Mouse (Mus musculus): Measurements from ENCODE around the gene Gm21969.
A peak's percentile ranks its signal among the peaks of the same experiment; 100 is the strongest.

Gm21969 gene

DNA sequence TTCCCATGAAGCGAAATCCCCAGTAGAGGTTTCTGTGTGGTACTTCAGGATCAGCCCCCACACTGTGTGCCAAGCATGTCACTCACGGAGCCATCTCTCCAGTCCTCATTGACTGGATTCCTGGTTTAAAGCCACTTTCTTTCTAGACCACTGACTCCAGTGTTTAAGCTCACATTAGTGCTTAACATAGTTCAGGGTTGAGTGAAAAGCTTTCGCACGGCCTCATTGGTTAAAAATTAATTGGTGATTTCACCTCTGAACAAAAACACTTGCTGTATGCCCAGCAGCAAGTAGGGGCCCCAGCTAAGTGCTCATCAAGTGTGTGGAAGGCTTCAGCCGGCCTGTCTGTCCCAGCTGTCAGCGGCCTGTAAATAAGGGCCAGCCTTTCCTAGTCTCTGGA is 64.6 kb downstream of the Gm21969 start:
- DNase-seq, result no peak

DNA sequence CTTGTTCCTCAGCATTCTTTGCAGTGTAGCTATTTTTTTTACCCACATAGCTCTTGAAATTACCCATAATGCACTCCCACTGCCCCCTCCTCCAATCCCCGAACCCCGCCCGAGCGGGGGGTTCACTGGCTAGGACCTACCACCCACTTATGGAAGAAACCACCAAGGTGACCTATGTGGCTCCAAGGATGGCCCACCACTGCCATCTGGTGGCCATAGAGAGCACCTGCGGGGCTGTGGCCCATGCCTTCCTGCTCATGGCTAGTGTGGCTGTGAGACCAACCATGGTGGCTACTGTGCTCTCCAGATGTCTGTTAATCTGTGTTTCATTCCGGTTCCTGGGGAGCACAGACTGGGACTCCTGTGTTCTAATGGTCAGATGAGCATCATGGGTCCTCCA is 66.9 kb downstream of the Gm21969 start:
- peak; percentile 62 for DNase-seq

DNA sequence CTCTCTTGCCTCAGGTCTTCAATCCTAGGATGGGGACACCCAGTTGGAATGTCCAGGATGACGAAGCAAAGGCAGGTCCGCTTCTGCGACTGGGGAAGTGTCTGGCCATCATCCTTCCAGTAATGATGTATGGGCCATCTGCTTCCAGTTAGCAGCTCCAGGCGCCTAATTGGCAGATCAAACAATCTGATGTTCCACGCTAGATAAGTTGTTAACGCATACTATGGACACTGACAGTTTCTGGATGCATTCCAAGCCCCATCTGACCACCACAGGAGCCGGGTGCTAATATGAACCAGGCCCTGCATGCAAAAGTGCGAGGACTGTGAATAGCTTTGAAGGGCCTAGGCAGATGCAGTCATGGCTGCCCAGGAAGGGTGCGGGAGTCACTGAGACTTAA is 72.7 kb downstream of the Gm21969 start:
- DNase-seq, result no peak

DNA sequence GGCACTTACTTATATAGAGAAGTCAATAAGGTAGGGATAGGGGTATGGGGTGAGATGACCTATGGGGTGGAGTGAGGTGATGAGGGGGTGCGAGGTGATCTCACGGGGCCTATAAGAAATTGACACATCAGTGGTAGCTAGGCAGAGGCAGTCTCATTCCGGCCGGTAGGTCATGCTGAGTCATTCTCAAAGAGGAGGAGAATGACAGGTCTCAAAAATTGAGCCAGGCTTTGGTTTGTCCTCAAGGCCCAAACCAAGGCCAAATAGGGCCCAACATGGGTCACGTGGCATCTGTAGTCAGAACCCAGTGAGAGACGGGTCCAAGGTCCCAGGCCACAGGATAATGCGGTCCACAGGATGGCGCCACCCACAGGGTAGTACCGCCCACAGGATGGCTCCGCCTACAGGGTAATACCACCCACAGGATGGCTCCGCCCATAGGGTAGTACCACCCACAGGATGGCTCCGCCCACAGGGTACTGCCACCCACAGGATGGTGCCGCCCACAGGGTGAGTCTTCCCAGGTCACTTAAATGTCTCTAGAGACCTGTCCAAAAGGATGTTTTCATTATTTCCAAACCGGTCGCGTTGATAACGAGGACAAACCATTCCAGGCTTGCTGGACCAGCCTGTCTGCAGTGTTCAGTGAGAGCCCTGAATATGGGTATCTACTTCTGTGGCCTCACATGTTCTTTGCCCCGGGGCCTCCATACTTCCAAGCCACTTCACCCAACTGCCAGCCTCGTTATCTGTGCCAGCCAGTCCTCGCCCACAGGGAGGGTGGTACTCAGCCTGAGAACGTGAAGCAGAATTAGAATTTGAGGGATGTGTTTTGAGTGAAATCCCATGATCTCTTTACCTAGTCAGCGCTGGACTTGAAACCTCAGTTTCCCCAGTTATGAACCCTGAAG is 81.0 kb downstream of the Gm21969 start:
- no peak for DNase-seq

DNA sequence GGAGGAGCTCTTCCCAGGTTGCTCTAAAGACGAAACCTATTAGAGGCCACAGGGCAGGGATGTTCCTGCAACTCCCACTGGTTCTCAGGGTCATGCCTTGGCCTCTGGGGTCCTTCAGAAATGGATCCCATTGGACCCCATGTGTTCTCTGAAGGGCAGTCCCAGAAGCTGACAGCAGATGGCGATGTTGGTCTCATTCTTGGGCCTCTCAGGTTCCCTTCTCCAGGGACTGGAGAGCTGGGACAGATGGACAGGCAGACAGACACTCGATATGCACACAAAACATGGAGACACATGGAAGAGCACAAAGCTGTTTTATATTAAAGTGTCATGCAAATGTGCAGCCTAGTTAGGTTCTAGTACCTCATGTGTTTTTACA is 81.6 kb downstream of the Gm21969 start:
- DNase-seq, result peak; percentile 33

DNA sequence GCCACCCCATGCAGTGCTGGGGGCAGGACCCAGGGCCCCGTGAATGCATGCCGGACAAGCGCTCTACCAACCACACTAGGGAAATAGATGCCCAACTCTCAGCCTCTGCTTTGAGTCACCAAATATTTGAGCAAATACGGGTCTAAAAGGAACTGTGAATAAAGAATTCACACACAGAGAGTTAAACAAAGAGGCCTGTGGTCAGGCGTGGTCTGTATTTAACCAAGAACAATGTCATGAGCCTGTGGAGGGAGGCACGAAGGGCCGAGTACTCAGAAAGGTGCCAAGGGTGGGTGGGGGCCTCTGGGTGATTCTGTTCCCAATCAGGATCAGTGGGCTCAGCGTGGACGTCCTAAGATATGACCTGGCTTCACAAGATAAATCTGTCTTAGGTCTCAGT is 85.1 kb downstream of the Gm21969 start:
- no peak for DNase-seq

DNA sequence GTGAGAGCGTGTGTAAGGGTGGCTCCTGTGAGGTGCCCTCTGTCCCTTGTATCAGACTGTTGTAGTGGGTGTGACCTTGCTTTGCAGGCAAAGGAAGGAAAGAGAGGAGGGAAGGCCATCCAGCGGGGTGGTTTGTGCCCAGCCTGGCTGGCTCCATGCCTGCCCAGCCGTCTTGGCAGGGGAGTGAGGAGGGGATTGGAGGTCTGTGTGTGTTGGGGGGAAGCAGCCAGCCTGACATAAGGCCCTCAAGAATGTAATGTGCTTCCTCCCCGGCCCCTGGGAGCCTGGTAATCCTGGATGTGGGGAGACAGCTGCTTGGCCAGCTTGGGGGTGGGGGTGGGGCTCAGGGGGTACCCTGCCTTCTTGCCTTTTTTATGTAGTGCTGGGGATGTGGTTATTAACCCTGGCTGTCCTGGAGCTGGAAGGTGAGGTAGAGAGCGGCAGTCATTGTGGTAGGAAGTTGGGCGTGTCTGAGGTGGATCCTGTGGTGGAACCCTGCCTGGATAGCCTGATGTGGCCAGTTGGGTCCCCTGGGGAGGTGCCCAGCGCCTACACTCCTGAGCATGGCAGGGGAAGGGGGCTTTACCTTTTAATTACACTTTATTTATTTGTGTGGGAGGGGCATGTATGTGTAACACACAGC is 86.8 kb downstream of the Gm21969 start:
- DNase-seq, result no peak

DNA sequence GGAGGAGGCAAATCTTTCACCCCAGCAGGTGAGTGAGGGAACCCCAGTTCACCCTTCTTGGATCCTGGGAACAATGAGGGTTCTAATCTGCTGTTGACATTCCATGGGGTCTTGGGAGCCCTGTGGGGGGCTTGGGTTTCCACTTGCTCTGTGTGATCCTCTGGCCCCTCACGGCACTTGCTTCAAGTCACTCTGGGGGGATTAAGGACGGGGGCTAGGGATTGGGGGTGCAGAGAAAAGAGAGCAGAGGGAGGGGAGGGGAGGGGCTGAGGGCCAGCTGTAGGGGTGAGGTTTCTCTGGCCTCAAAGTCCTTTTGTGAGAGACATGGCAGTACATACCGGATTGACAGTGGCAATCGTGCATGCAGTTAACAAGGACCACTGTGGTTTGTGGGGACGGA is 90.3 kb downstream of the Gm21969 start:
- DNase-seq, result no peak

DNA sequence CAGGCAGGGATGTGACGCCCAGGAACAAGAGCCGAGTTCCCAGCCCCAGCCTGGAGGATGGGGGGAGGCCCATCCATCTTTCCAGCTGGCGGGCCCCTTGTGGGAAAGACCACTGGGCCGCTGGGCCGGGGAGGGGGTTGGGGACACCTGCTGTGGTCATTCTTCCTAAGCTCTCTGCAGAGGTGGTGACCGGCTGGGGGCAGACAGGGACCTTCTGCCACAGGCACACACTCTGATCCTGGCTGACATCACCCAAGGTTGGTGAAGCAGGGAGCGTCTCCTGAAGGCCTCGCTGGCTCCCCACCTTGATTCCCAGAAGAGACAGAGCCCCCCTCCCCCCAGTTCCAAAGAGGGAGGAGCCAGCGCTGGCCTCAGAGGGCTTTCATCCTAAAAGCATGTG is 94.8 kb downstream of the Gm21969 start:
- no peak for DNase-seq

DNA sequence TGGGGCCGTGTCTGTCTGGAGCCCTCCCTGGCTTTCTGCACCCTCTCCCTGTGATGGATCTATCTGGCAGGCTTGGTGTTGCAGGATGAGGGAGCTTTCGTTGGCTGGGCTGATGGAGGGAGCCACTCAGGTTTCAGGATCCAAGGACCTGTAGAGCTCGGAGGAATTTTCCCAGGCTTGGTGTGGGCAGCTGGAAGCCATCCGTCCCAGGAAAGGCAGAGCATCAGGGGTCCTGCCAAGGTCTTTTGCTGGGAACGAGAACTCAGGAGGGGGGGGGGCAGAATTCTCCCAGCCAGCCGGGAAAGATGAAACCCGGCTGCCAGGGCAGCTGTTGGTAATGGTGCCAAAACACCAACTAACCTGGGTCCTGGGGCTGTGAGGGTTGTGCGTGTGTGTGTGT is 95.6 kb downstream of the Gm21969 start:
- no peak for DNase-seq

DNA sequence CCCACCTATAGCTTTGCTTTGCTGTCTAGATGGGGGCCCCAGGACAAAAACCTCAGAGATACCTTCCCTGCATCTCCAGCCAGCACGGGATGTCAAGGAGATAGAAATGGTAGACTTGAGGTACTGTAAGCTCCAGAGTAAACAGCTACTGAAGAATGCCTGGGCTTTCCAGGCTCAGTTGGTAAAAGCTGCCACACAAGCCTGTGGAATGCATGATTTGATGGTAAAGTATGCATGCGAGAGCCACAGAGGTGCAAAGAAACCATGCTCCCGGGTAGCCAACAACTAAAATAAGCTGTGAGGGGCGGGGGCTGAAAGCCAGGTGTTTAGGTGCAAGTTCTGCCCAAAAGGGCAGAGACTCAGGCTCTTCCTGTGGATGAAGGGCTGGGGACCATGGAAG is 99.9 kb downstream of the Gm21969 start:
- DNase-seq, result no peak

DNA sequence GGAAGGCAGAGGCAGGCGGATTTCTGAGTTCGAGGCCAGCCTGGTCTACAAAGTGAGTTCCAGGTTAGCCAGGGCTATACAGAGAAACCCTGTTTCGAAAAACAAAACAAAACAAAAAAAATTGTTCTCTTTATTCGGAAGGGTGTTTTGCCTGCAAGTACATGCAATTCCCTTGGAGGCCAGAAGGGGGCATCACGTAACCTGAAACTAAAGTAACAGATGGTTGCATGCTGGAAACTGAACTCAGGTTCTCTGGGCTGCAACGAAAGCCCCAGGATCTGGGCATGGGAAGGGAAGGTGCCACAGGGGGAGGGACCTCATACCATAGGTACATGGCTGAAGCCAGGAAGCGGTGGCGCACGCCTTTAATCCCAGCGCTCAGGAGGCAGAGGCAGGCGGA is 100.5 kb downstream of the Gm21969 start:
- DNase-seq, result no peak

DNA sequence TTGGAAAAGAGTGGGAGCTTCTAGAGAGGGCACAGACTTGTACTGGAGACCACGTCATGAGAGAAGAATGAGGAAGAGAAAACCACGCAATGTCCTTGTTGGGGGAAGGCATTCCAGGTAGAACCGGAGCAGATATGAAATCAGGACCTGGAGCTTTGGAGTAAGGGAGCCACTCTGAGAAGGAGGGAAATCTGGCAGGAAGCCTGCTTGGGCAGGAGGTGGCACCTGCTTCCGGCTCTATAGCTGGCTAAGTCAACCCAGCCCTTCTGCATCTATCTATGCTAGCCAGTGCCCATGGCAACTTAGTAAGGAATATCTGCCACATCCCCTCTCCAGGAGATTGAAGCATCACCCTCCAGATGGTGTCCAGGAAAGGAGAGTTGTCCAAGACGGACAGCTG is 103.0 kb downstream of the Gm21969 start:
- DNase-seq, result no peak

DNA sequence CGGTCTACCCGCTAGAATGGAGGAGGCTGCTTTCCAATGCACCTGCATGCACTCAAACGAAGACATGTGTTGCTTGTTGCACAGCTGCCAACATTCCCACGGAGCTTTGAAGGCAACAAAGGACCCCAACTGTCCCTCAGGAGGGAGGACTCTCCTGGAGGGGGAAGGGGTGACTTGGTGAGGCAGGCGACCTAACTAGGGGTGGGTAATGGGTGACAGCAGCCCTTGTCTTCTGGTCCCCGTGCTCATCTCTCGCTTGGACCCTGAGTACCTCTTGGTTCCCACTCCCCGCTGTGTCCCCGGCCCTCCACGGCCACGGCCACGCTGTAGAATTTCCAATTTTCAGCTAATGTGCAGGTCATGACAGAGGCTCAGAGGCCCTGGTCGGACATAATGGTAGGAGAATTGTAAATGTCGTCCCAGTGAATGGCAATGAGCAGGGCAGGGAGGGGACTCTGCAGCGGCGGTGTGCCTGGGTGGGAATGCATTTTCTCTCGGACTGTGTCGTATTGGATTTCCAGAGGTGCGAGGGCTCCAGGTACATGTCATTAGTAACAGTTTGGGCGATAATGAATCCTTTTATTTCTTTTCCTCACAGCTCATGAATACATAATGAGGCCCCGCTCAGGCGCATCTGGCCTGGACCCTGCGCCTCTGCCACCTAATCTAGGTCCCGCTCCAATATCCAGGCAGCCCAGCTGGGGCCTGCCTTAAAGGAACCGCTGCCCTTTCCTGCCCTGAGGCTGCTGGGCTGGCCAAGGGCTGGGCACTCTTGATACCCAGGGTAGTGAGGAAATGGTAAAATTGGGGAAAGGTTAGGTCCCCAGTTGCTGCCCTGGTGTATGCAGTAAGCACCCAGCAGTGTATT is 107.7 kb downstream of the Gm21969 start:
- no peak for DNase-seq

All from cerebellum, adult 9-10 months (tissue).